7 mouse cellular contexts compared by ENCODE assay signal in the genomic region with DNA sequence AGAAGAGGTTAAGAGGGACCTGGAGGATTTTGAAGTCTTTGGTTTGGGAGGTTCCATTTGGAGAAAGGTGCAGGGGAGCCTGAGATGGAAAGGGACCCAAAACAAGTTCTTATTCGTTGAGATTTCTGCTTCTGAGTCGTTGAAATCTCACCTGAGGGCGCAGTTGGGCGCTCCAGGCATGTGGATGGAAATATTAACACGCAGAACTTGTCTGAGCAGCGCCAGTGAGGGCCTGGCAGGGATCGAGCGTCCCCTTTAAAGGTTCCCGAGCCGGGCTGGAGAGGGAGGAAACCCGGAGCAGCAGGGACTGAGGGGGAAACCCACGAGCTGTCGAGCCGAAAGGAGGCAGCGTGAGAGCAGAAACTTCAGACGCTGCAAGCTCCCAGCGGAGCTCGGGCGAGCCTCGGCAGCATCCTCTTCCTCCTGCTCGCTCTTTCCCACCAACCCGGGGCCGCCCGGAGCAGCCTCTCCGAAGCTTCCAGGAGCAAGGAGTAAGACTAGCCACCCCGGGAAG.
A peak's percentile ranks its signal among the peaks of the same experiment; 100 is the strongest.
DNase-seq lines count a peak whose midpoint lies in the region; ATAC-seq and TF ChIP-seq lines count a peak whose summit lies in the region.

No protein-coding gene starts in this region.

- H3K4me2 ChIP-seq in embryonic facial prominence, embryonic 15.5 days (replicated peaks), result peak overlapping the region; percentile 70
- peak overlapping the region; percentile 67 for H3K4me2 ChIP-seq in kidney, embryonic 14.5 days (replicated peaks; ENCODE audit: low read depth, low read length)
- peak overlapping the region; percentile 76 for H3K4me2 ChIP-seq in limb, embryonic 14.5 days (replicated peaks; ENCODE audit: low read depth, low read length, severe bottlenecking)
- H3K4me2 ChIP-seq in midbrain, postnatal 0 days (ENCODE audit: low read depth, low read length, poor library complexity, severe bottlenecking), result peak overlapping the region; percentile 79

- H3K4me3 ChIP-seq in brown adipose tissue, adult 24 weeks (ENCODE audit: insufficient read depth, low read depth, low read length), result peak overlapping the region; percentile 54
- peak overlapping the region; percentile 64 for H3K4me3 ChIP-seq in embryonic facial prominence, embryonic 15.5 days (replicated peaks)
- peak overlapping the region; percentile 88 for H3K4me3 ChIP-seq in heart, embryonic 10.5 days
- H3K4me3 ChIP-seq in kidney, embryonic 14.5 days (ENCODE audit: low read length), result peak overlapping the region; percentile 86
- peak overlapping the region; percentile 83 for H3K4me3 ChIP-seq in limb, embryonic 14.5 days (replicated peaks; ENCODE audit: low read length)
- peak overlapping the region; percentile 63 for H3K4me3 ChIP-seq in midbrain, postnatal 0 days (ENCODE audit: low read depth, low read length)

- H3K9ac ChIP-seq in embryonic facial prominence, embryonic 15.5 days, result peak overlapping the region; percentile 64
- peak overlapping the region; percentile 77 for H3K9ac ChIP-seq in kidney, embryonic 14.5 days (ENCODE audit: low read depth, low read length)
- peak overlapping the region; percentile 77 for H3K9ac ChIP-seq in limb, embryonic 14.5 days (ENCODE audit: low read depth, low read length, severe bottlenecking)
- H3K9ac ChIP-seq in midbrain, postnatal 0 days (replicated peaks; ENCODE audit: low read length, poor library complexity, severe bottlenecking), result peak overlapping the region; percentile 42

- H3K27me3 ChIP-seq in embryonic facial prominence, embryonic 15.5 days, result no peaks in the 10 kb centered on the region
- H3K27me3 ChIP-seq in heart, embryonic 10.5 days (ENCODE audit: insufficient read depth, poor library complexity, severe bottlenecking), result no peaks in the 10 kb centered on the region
- no peaks in the 10 kb centered on the region for H3K27me3 ChIP-seq in kidney, embryonic 14.5 days (ENCODE audit: control insufficient read depth, insufficient read depth, low read length)
- no peaks in the 10 kb centered on the region for H3K27me3 ChIP-seq in limb, embryonic 14.5 days (ENCODE audit: control insufficient read depth, insufficient read depth, low read length)
- no peaks in the 10 kb centered on the region for H3K27me3 ChIP-seq in midbrain, postnatal 0 days (ENCODE audit: insufficient read depth, low read length)

- H3K36me3 ChIP-seq in embryonic facial prominence, embryonic 15.5 days, result no peaks in the 10 kb centered on the region
- no peaks in the 10 kb centered on the region for H3K36me3 ChIP-seq in heart, embryonic 10.5 days
- H3K36me3 ChIP-seq in kidney, embryonic 14.5 days (ENCODE audit: control insufficient read depth, insufficient read depth, low read length), result no peaks in the 10 kb centered on the region
- no peaks in the 10 kb centered on the region for H3K36me3 ChIP-seq in limb, embryonic 14.5 days (ENCODE audit: control insufficient read depth, insufficient read depth, low read length)
- H3K36me3 ChIP-seq in midbrain, postnatal 0 days (ENCODE audit: insufficient read depth, low read length), result no peaks in the 10 kb centered on the region

- H3K4me1 ChIP-seq in brown adipose tissue, adult 24 weeks (ENCODE audit: control insufficient read depth, insufficient read depth, insufficient read length, low read length), result no peaks in the 10 kb centered on the region
- peaks cover 19% of the 10 kb centered on the region; the same call in 1 of the 2 replicates for H3K4me1 ChIP-seq in embryonic facial prominence, embryonic 15.5 days
- no peaks in the 10 kb centered on the region for H3K4me1 ChIP-seq in heart, embryonic 10.5 days
- H3K4me1 ChIP-seq in kidney, embryonic 14.5 days (ENCODE audit: control insufficient read depth, insufficient read depth, low read length), result peaks cover 8% of the 10 kb centered on the region
- peaks cover 16% of the 10 kb centered on the region for H3K4me1 ChIP-seq in limb, embryonic 14.5 days (ENCODE audit: control insufficient read depth, insufficient read depth, low read length)
- 0 out of 2 replicates have a peak, but pooled peaks cover 3% of the 10 kb centered on the region for H3K4me1 ChIP-seq in midbrain, postnatal 0 days (ENCODE audit: insufficient read depth, low read length)

- DNase-seq in heart, embryonic 10.5 days (ENCODE audit: low spot score), result peak; percentile 92
- DNase-seq in limb, embryonic 14.5 days (ENCODE audit: low spot score), result peak; percentile 90
- DNase-seq in midbrain, postnatal 0 days (ENCODE audit: low spot score), result peak; percentile 84
- peak; percentile 70 for DNase-seq in testis, postnatal 10 days (ENCODE audit: low spot score)

- TF ChIP-seq POLR2A in limb, embryonic 14.5 days (IDR thresholded peaks at IDR 0.05; ENCODE audit: borderline replicate concordance, extremely low read depth, insufficient read depth, insufficient read length), result peak; percentile 90; the same call in 1 of the 2 replicates

- peak overlapping the region; percentile 76; the same call in 1 of the 2 replicates for H3K27ac ChIP-seq in brown adipose tissue, adult 24 weeks (replicated peaks; ENCODE audit: low read depth, low read length)
- H3K27ac ChIP-seq in embryonic facial prominence, embryonic 15.5 days (replicated peaks), result peak overlapping the region; percentile 100
- peak overlapping the region; percentile 93 for H3K27ac ChIP-seq in heart, embryonic 10.5 days
- H3K27ac ChIP-seq in kidney, embryonic 14.5 days (ENCODE audit: low read depth, low read length), result peak overlapping the region; percentile 96
- peak overlapping the region; percentile 96 for H3K27ac ChIP-seq in limb, embryonic 14.5 days (replicated peaks; ENCODE audit: low read depth, low read length)
- peak overlapping the region; percentile 59 for H3K27ac ChIP-seq in midbrain, postnatal 0 days (ENCODE audit: low read depth, low read length)

- peak; percentile 84 for ATAC-seq in embryonic facial prominence, embryonic 15.5 days (ENCODE audit: insufficient number of reproducible peaks, low FRiP score, low TSS enrichment, low read depth)
- peak; percentile 87 for ATAC-seq in kidney, embryonic 14.5 days (ENCODE audit: low FRiP score, low TSS enrichment)
- peak; percentile 89 for ATAC-seq in limb, embryonic 14.5 days (ENCODE audit: low FRiP score, low read depth)
- peak; percentile 86 for ATAC-seq in midbrain, postnatal 0 days (ENCODE audit: low FRiP score)

- 0% methylated on average over 26 of the region's 26 CpGs for WGBS in embryonic facial prominence, embryonic 15.5 days
- under 1% methylated on average over 26 of the region's 26 CpGs for WGBS in heart, embryonic 10.5 days
- WGBS in kidney, embryonic 14.5 days, result 0% methylated on average over 26 of the region's 26 CpGs
- under 1% methylated on average over 22 of the region's 26 CpGs for WGBS in limb, embryonic 14.5 days
- WGBS in midbrain, postnatal 0 days, result under 1% methylated on average over 26 of the region's 26 CpGs

- no peaks in the 10 kb centered on the region for H3K9me3 ChIP-seq in embryonic facial prominence, embryonic 15.5 days (replicated peaks)
- no peaks in the 10 kb centered on the region for H3K9me3 ChIP-seq in heart, embryonic 10.5 days
- no peaks in the 10 kb centered on the region for H3K9me3 ChIP-seq in kidney, embryonic 14.5 days (ENCODE audit: control insufficient read depth, low read length)
- no peaks in the 10 kb centered on the region for H3K9me3 ChIP-seq in limb, embryonic 14.5 days (ENCODE audit: control insufficient read depth, low read length)
- no peaks in the 10 kb centered on the region for H3K9me3 ChIP-seq in midbrain, postnatal 0 days (ENCODE audit: low read length)

- peak; percentile 56 for TF ChIP-seq CTCF in midbrain, postnatal 0 days (IDR thresholded peaks at IDR 0.05)

Comparison
In these comparisons a context has a peak if more than half of its experiments do, and no peak if none do; other contexts are left out.
1. Peak in every context shown above with its lines: DNase-seq, ATAC-seq, H3K4me3 ChIP-seq and H3K27ac ChIP-seq.